Mouse (Mus musculus): ENCODE measurements at regions not wholly inside any gene's neighbourhood (a gene's known extent, or its start where the extent isn't known, plus 50 kb on each side); places are given as distances from the start of the nearest gene placed in this dataset.

- no peak for TF ChIP-seq ZNF384 (IDR thresholded peaks at IDR 0.05; ENCODE audit: low read depth, low read length)
- no peak for TF ChIP-seq CHD2 (IDR thresholded peaks at IDR 0.05; ENCODE audit: low read depth, low read length)
- no peak for TF ChIP-seq ZC3H11A (IDR thresholded peaks at IDR 0.05; ENCODE audit: borderline replicate concordance, low read depth, low read length)
- no peak for TF ChIP-seq MAFK (IDR thresholded peaks at IDR 0.05; ENCODE audit: insufficient read depth, low read depth, low read length)
- TF ChIP-seq HCFC1 (IDR thresholded peaks at IDR 0.05; ENCODE audit: borderline replicate concordance, insufficient read depth, low read length), result no peak
Measured at GRCm38 (mm10) chr7:115373781-115374533, 630.5 kb downstream of the Insc start.

Data from ES-E14 (cell line).